Mouse (Mus musculus) cortical plate, adult 2 months (tissue): ENCODE measurements around the gene Borcs6.
"Not testable (repeated sequence)": the region's sequence is repeated elsewhere in the genome, so short reads cannot be mapped to it uniquely, and the experiment has no call there.

Experiments used
- CTCF ChIP-seq: fragments of 200-500 bp; IDR thresholded peaks from 2 replicates; pipeline ENCODE4 v1.5.1; 2011; ENCODE audit warnings: mild to moderate bottlenecking, control low read depth, low read length; ENCODE audit not compliant: insufficient read depth; ENCODE audit errors: extremely low read depth
- POLR2A ChIP-seq: fragments of 200-500 bp; IDR thresholded peaks from 2 replicates; pipeline ENCODE4 v1.6.1; 2011; ENCODE audit warnings: mild to moderate bottlenecking, low read length, control low read depth; ENCODE audit not compliant: insufficient read depth; ENCODE audit errors: extremely low read depth

DNA sequence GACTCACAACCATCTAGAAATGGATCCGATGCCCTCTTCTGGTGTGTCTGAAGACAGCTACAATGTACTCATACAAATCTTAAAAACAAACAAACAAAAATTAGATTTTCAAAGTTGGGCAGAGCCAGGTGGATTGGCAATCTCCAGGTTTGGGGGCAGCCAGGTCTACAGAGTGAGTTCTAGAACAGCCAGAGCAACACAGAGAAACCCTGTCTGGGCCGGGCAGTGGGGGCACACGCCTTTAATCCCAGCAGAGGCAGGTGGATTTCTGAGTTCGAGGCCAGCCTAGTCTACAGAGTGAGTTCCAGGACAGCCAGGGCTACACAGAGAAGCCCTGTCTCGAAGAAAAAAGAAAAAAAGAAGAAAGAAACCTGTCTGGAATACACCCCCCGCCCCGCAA lies 34.3 kb downstream of the Borcs6 start:
- not testable (repeated sequence) for TF ChIP-seq POLR2A, CTCF
